Mouse (Mus musculus): ENCODE results near the gene Rpgrip1l.

DNA sequence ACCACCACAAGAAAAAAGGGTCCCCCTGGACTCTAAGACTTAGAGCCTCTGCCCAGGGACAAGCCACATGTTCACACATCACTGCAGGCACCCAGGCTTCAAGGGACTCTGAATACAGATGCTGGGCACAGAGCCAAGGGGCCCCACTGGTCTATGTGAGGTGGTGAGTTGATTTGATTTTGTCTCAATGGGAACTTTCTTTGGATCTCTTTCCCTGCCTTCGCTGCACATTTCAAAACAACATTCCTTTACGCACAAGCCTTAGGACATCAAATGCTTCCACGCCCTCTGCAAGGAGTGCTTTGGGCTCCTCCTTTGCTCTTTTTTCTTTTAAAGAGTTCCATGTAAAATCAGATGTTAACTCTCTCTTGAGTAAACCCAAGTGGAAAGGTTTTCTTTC is 115.0 kb downstream of the Rpgrip1l start:
- TF ChIP-seq CTCF (IDR thresholded peaks at IDR 0.05; ENCODE audit: borderline replicate concordance, extremely low read depth, insufficient read depth, insufficient read length) (no peak), POLR2A (IDR thresholded peaks at IDR 0.05; ENCODE audit: borderline replicate concordance, extremely low read depth, insufficient read depth, insufficient read length, poor library complexity, severe bottlenecking) (no peak)

All from brain, embryonic 14.5 days (tissue).